Mouse (Mus musculus) megakaryocyte, embryonic 14.5 days (primary cell): ENCODE data around the gene Ppp2r5b.

Experiments
- FLI1 ChIP-seq: IDR thresholded peaks from 2 replicates; pipeline ENCODE4 v1.6.1; 2012; ENCODE audit warnings: low read length, inconsistent platforms, mixed read lengths
- GATA1 ChIP-seq: IDR thresholded peaks from 3 replicates; pipeline ENCODE4 v1.6.1; 2012; ENCODE audit warnings: mixed read lengths, low read length, inconsistent platforms, borderline replicate concordance

DNA sequence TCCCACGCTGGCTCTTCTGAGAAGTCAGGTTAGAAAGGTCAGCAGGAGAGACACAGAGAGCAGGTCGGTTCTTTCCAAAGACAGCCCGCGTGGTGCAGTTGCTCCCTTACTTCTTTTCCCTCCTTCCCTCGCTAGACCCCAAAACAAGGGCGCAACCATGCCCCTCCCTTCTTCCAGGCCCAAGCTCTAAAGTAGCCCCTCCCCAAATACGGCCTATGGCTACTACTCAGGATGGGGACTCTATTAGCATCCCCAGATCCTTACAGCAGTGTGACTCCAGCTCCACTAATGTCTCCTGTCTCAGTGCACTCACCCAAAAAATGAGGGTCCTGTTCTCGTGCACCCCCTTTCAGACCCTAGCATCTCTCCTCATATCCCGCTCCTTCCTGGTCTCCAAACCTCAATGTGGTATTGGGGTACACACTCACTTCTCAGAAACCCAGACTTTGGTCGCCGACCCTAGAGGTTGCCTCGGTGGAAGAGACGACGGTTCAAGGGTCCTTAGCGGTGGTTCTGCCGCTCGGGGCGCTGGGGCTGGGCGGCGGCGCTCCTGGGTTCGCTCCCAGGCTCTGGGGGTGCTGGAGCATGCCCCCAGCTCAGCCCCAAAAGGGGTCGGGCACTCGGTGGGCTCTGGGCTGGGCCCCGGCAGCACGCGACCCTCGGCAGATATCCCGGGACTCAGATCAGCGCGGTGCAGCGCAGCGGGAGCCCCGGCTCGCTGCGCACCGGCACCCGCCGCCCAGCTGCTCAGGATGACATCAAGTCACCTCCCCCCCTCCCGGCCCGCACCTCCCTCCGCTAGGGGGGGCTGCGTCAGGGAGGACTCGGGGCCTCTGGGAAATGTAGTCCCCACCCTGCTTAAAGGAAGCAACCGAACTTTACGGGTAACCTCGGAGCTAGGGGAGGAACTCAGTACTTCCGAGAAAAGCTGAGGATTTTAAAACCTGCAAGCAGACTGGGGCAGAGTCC, at the start of gene Ppp2r5b:
- TF ChIP-seq GATA1, result no peak
- no peak for TF ChIP-seq FLI1
